Mouse (Mus musculus): Measurements from ENCODE around the gene 1700113H08Rik.
A peak's percentile ranks its signal among the peaks of the same experiment; 100 is the strongest.

Gene 1700113H08Rik

DNA sequence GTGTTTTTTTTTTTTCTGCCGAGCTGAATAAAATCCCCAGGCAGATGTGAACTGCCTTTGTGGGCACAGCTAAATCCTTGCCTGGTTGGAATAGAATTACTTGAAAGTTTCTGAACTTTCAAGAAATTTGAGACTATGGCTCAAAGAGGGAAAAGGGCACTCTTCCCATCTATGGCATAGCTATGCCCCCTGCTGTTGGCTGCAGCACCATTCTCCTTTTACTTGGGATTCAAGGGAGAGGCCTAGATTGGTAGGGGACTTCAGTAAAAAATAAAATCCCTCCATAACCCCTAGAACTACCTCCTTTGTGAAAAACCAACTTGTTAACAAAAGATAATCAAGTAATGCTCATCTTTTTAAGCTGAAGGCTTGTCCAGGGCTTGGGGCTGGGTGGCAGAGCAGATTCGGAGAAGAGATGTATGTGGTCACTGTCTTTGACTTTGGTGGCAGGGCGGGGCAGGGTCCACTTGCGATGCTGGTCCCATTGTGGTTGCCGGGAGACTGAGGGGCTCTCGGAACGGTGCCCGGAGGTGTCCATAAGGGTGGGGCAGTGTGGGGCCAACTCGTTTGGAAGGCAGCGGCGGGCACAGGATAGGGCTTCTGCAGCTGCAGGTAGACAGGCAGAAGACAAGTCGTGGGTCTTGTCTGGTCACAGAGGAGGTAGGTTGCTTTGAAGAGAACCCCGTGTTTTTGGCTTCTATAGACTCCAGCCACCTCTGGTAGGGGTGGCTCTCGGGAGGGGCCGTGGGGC lies at the start of gene 1700113H08Rik:
Gene 1700113H08Rik, plus strand, starts transcription at position 546 of the 751 bp plus-strand sequence.
- no peak for DNase-seq (ENCODE audit: low read depth, low spot score)

DNA sequence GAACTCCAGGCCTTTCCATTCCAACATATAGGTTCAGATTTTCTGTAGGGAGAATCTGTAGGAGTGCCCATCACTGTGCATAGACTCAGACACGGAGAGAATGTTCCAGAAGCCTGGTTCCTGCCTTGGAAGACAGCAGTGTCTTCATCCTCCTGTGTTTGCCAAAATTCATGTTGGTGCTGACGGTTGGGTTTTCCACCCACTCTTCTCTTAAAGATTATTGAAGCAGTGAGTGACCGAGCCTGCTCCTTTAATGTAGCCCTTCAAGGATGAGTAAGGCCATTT lies 49.7 kb upstream of the 1700113H08Rik start:
- DNase-seq (ENCODE audit: low read depth, low spot score), result no peak

DNA sequence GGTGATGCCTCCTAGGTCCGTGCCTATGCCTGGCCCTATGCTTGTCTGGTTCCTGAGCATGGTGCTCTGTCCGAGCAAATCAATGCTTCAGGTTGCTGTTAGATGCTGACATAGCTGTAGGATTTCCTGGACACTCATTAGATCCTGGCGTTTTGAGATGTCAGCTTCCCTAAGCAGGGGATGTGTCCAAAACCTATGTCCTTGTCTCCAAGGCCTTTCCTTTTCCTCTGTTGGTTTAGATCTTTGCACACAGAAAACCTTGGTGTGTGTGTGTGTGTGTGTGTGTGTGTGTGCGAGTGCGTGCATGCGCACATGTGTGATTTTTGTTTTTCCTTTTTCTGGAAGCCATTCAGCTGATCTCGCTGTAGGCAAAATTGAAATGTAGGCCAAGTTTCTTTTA lies 45.8 kb upstream of the 1700113H08Rik start:
- DNase-seq (ENCODE audit: low read depth, low spot score), result no peak

DNA sequence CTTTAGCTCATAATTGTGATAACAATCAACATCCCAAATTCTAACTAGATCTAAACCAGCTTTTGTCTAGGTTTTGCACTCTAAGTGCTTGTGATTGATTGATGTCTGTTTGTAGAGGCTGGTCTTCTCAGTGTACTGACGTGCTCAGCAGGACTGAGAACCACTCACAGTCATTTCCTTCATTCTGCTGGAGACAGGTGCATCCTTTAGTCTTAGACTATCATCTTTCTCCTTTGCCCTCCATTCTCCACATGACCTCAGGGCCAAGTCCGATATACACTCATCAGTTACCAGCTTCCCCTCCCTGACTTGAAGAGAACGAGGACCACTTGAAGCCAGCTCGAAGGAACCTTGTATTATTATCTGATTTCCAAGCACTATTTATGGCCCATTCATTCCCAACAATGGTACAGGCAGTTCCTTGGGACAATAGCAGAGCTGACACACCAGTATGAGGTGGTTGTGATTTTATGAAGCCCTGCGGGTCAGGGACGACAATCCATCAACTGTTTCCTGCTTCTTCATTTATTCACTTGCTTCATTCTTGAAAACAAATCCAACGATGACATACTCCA lies 43.4 kb upstream of the 1700113H08Rik start:
- no peak for DNase-seq (ENCODE audit: low read depth, low spot score)

DNA sequence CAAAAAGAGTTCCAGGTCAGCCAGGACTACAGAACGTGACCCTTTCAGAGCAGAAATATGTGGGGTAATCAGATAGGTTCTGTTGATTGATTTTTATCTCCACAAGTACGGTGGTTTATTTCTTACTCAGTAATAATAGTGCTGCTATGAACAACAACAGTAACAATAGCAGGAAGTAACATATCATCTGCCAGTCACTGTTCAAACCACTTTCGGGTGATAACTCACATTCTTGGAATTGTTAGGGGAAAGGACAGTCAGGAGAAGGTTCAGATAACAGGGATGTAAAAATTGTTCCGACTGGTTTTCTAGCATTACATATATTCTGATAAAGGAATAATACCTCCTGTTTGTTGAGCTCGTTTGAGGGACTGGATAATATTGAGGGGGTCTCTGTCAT lies 42.4 kb upstream of the 1700113H08Rik start:
- DNase-seq (ENCODE audit: low read depth, low spot score), result no peak

DNA sequence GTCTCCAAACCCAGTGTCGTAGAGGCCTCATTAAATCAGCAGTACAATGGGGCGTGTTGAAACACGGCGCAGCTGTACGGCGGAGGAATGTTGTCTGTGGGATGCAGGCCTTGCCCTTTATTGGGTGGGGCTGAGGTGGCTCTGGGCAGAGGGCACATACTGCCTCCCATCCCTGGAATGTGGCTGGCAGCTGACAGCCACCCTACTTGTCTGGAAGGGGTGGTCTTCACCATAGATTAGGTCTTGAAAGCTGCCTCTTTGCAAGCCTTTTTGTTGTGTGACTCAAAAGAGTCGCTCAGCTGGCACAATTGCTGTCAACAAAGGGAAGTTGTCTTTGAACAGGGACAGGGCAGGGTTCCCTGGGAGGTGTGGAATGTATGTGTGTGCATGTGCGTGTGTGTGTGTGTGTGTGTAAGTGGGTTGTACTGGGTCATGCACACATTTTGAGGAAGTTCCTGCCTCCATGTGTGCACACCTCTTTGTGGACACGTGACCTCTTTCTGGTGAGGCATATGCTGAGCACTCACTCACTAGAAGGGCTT lies 41.6 kb upstream of the 1700113H08Rik start:
- DNase-seq (ENCODE audit: low read depth, low spot score), result no peak

DNA sequence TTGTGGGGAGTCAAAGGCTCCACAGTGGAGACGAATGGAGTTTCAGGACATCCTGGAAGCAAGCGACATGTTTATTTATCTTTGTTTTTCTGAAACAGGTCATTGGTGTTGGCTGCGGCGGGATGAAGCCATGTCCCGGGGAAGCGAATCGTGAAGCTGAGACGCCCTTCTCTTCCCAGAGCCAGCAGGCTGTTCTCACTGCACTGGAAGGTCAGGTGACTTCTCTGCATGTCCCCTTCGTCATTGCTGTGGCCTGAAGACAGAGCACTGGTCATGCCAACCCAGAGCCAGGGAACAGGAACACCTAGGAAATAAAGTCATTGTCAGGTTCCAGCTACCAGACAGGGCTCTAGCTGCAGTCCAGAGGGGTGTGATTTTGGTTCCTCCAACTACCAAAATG lies 39.0 kb upstream of the 1700113H08Rik start:
- no peak for DNase-seq (ENCODE audit: low read depth, low spot score)

DNA sequence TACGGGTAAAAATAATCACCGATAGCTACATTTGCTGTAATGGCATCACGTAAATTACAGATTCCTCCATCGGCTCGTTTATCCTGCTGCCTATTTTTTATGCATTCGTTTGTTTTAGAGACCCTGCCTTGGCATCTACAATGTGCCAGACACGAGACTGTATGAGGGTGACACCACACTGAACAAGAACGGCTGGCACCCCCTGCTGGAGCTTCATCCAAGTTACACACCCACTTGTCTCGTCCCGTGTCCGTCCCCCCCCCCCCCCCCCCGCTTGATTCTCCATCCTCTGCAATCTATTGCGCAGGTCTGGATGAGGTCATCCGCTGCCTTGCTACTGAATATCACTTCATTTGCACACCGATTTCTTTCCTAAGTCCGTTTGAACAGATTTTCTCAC lies 37.1 kb upstream of the 1700113H08Rik start:
- no peak for DNase-seq (ENCODE audit: low read depth, low spot score)

DNA sequence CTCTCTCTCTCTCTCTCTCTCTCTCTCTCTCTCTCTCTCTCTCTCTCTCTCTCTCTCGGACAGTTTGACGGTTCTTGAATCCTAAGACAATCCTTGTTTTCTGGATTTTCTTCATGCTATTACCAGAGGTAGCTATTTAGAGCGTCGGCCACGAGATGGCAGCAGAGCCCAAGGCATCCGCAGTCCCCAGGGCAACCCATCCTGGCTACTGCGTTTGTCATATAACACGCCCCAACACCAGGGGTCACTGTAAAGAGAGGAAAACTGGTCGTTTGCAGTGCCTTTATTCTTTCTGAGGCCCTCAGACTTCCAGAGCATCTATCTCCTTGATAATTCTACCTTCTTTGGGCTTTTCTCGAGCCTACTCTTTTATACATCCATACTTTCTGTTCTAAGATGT lies 33.0 kb upstream of the 1700113H08Rik start:
- peak; percentile 63 for DNase-seq (ENCODE audit: low read depth, low spot score)

DNA sequence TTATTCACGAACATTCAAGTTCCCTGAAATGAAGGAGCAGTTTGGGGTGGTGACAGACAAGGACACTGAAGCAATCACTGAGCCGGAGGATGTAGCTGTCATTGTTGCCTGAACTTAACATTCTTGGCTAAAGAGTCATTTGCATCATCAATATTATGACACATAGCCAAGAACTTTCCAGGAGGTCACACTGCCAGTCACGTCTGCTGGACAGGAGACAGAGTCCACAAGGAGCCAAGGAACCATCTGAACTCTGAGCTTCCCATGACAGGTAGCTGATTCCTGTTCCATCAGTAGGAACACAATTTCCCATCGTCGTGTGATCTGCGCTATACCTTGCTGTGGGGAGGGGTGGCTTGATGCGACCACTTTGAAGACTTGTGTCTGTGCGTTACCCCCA lies 25.1 kb upstream of the 1700113H08Rik start:
- no peak for DNase-seq (ENCODE audit: low read depth, low spot score)

DNA sequence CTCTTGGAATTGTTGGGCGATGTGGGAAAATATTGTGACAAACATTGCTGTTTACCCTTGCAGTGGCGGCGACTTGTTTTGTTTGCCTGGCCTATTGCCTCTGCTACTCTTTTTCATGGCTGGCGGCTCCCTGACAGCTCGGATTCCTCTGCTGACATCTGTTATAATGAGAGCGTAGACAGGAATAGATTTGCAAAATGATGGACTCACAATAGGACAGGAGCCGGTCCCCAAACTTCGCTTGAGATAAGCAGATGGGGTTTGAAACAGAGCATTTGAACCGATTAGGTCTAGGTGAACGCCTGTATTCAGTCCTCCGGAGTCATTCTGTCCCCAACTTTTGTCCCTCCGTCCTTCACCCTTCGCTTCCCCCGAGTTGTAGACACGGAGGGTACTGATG lies 22.0 kb upstream of the 1700113H08Rik start:
- DNase-seq (ENCODE audit: low read depth, low spot score), result no peak

DNA sequence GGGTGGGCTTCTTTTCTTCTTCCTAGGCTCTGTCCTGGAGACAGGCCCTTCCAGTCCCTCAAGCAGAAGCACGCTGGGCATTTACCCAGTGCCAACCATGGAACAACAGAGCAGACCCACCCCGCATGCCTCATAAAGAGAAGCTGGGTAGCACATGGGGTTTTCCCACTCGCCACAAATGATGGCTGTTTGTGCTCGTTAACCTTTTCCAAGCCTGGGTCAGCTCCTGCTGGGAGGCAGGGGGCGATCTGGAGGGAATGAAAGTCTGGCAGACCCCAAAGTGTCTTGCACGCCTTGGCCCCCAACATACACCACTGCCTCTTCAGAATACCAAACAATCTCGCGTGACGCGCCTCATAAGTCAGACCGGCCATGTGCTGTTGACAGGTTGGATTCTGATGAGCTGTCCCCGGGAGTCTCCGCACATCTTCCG lies 21.6 kb upstream of the 1700113H08Rik start:
- no peak for DNase-seq (ENCODE audit: low read depth, low spot score)

DNA sequence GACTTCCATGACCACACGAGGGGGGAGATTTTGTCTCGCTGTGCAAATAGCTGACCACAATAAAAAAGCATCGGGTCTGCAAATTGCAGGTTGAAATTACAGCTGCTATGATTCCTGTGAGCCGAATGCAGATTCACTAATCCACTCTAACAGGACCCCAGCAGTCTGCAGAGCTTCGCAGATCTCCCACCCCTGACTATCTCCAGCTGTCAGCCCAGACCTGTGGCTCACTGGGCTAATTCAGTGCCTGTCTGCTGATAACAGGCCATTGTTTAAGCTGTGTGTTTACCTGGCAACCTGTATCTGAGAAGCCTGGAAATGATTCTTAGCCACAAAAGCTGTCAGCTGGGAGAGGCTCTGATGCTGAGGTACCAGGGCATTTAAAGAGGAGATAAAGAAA lies 20.8 kb upstream of the 1700113H08Rik start:
- no peak for DNase-seq (ENCODE audit: low read depth, low spot score)

DNA sequence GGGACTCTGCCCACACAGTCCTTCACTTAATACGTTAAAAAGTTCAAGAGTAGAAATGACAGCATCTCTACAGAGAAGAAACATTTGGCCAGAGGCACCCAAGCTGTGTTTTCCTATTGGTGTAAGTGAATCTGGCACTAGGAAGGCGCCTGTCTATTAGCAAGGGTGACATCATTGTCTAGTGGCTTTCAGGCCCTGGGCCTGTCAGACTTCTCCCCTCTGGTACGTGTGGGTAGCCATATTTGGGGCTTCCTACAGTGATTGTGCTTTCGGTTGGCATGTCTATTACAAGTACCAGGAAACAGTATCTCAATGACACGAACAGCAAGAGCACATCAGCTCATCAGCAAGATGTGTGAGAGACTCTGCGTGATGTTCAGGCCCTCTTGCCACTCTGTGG lies 18.5 kb upstream of the 1700113H08Rik start:
- DNase-seq (ENCODE audit: low read depth, low spot score), result no peak

DNA sequence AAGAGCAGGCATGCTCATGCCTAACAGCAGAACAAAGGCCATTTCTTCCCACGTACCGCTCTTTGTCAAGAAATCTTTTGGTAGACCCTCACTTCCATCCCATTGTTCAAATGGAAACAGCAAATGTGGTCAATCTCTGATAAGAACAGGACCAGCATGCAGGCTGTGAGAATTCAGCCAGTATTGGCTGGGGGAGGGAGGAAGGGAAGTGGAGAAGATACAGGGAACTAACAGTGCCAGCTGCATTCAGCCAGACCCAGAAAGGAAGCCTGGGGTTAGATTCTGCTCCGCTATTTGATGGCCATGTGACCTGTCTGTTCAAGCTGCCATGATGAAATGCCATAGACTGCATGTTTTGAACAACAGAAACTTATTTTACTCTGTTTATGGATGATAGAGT lies 18.0 kb upstream of the 1700113H08Rik start:
- no peak for DNase-seq (ENCODE audit: low read depth, low spot score)

DNA sequence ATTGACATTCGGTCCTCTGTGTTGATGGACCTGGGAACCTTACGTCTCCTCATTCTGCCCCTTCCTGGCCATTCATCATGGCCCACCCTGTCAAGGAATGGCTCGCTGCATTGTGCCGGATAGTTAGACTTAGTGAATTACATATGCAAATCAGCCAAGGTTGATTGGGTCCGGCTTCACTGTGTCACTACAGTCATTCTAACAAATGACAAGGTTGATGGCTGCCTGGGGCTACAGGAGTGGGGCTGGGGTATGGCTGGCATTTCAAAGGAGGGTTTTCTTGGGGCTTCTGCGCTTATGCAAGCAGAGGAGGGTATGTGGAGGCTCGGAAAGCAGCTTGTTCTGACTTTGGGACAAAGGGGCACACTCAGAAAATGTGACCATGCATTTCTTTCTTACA lies 16.6 kb upstream of the 1700113H08Rik start:
- DNase-seq (ENCODE audit: low read depth, low spot score), result no peak

DNA sequence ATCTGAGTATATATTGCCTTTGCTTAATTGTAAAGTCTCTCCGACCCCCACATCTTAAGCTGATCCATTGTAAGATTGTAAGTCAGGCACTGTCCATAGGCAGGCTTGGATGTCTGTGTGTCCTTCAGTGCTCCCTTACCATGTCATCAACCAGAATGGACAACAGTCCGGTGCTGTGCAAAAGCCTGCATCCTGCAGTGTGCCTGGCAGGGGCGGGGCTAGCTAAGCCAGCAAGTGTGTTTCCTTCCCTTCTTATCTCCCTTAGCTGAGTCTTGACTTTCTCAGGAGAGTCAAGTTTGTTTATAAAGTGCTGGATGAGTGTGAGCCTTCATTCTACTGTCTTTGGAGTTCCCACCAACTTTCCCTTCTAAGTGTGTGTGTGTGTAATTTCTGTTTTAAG lies 12.6 kb upstream of the 1700113H08Rik start:
- DNase-seq (ENCODE audit: low read depth, low spot score), result no peak

DNA sequence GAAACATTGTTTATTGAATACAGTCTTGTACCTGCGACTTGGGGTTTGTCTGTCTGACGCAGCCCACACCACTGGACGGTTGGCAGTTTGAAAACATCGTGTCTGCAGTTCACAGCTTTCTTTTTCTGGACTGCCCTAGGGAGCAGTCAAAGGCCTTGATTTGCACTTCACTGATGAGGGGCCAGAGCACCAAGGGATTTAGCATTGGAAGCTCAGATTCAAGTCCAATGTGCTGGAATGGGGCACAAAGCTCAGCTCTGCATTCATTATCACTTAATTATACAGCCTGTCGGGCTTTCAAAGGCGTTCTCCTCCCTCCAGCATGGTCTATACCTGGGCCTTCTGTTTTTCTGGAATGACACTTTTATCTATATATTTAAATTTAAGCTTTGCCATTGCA lies 11.4 kb upstream of the 1700113H08Rik start:
- no peak for DNase-seq (ENCODE audit: low read depth, low spot score)

DNA sequence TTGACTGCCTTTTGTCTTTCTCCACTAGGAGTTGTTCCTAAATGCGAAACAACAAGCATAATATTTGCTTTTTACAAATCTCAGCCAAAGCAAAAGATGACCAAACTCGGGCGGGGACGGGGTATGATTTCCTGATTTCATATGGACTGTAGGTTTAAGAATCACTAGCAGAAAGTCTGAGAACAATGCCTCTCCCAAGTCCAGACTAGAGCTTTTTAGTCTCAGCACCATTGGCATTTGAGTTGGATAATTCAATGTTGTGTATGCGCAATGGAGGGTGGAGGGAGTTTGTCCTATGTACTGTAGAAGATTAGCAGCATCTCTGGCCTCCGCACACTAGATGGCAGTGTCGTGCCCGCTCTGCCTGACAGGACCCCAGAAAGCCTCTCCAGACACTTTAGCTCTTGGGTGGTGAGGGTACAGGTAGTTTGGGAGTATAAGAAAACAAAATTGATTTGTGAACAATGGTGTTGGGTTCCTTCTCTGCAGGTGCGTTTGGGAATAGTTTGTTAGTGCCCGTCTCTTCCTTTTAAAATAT lies 10.8 kb upstream of the 1700113H08Rik start:
- peak; percentile 28 for DNase-seq (ENCODE audit: low read depth, low spot score)

DNA sequence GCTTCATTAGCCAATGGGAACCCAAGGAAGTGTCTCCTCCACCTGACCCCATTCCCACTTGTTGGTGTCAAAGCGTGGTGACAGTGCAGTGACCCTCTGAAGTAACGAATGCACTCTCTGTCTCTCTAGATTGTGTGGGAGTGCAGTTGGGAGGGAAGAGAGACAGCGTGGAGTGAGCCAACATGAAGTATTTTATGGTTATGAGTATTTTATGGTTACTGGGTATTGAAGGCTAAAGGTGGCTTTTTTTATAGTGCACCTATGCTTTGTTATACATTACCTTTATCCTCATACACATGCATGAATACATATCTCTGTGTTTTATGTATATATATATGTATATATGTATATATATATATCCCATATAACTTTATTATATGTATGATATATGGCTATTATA lies 8.7 kb upstream of the 1700113H08Rik start:
- DNase-seq (ENCODE audit: low read depth, low spot score), result no peak

DNA sequence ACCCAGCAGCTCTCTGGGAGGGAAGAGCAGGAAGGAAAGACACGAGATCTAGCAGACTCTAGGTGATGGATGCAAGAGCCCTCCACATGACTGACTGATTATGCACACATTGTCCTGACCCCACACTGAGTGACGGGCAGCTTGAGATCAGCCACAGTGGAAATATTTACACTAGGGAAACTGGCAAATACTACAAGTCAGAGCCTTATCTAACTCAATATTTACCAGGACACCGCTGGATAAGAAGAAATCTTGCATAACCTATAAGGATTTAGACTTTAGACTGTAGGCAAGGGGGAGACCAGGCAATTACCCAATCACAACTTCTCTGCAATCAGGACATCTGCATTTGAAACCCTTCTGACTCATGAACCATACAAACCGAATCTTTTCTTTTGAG lies 6.1 kb upstream of the 1700113H08Rik start:
- no peak for DNase-seq (ENCODE audit: low read depth, low spot score)

DNA sequence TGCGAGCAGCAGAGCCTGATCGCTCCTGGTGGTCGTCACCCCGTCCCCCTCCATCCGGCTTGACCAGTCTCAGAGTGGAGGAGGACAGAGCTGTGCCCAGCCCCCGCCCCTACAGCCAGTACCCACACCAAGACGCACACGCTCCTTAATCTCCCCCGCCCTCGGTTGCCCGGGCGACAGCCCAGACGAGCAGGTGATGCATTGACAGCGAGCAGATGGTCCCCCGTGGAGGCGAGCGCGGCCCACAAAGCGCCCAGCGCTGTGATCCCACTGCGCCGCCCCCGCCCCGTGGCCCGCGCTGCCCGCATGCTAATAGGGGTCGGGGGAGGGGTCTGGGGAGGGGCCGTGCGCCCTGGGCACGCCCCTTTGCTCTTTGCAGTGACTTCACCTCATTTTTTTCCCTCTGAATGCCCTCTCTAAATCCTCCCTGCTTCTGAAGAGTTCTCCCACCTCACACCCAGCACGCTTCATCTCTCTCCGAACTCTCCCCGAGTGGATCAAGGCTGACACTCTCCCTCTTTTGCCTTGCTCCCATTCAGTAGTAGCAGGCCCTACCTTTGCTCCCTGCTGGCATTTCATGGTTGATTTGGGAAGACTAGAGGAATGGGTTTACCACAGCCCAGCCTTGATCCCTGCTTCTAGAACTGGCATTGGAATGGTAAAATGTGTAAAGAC lies 543 bp downstream of the 1700113H08Rik start:
- DNase-seq (ENCODE audit: low read depth, low spot score), result peak; percentile 20

DNA sequence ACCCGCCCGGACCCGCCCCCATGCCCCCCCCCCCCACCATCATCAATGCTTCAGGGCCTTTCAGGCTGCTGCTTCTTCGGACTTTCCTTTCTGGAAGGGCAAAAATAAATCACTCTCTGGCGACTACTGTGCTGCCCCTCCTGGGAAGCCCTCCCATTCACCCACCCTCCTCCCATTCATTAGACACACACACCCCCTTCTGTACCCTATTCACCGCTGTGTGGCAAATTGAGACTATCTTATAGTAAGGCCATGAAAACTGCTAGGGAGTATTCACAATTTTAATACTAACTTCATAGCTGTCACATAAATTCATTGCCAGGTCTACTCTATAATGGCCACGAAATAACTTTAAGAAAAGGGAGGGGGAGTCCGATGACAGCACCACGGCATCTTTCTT lies 1.1 kb downstream of the 1700113H08Rik start:
- DNase-seq (ENCODE audit: low read depth, low spot score), result no peak
